Mouse (Mus musculus) liver, embryonic 14 days (tissue): ENCODE results near the gene Gm609. TPM values are rescaled to one million over a fixed set of nuclear protein-coding genes. Genes with fewer than 3 reads are reported as not detected.

ENCODE experiments used
- polyA plus RNA-seq: library from polyadenylated mRNA; depleted of rRNA; stranded (reverse); fragments of >200 nt; gene quantifications from 2 replicates; pipeline ENCODE4 v1.2.3, GENCODE M21; 2012; rRNA removed

The Gm609 gene
- polyA plus RNA-seq, result 0.01 and 0.02 TPM in 2 replicates

GRCm38 (mm10) chr16:45492927-45493326 lies at the start of gene Gm609:
Gene Gm609, minus strand, starts transcription at chr16:45492969.

GRCm38 (mm10) chr16:45535009-45535408 lies 42.2 kb upstream of the Gm609 start, which contains the start of gene Slc9c1:
Gene Slc9c1, plus strand, starts transcription at chr16:45535309.

DNA sequence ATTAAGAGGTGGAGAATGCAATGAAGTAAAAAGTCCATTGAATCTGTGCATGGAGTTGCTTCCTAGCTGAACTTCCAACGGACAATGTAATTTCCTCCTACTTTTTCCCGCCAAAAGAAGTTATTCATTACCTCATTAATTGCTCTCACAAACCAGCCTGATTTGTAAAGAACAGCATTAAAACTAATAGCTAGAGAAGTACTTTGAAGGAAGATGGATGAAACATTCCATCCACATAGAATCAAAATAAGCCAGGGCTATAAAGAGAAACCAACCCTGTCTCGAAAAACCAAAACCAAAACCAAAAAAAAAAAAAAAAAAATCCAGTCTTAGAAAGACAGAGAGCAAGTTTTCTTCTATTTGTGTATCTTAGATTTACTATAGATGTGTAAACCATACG lies 39.2 kb upstream of the Gm609 start, which contains the start of gene Gm17783:
Gene Gm17783 (minus strand): TSS at position 101 of the 400 bp plus-strand sequence.

GRCm38 (mm10) chr16:45408425-45409063 lies 84.2 kb downstream of the Gm609 start, which contains the start of gene Cd200:
Gene Cd200, minus strand, starts transcription at chr16:45409053.

Other genes with a start within 250 kb of the Gm609 start
- gene Cd200, start 83.9 kb downstream of the Gm609 start, polyA plus RNA-seq, result 0.36 and 0.40 TPM in 2 replicates
- not detected in 2 replicates for gene Gm17783, start 39.1 kb upstream of the Gm609 start, polyA plus RNA-seq
- 0.01 TPM in 1 of 2 replicates, not detected in the other for gene Slc9c1, start 42.3 kb upstream of the Gm609 start, polyA plus RNA-seq
- 0.89 and 0.92 TPM in 2 replicates for gene Gcsam, start 117.4 kb upstream of the Gm609 start, polyA plus RNA-seq
- 0.17 and 0.19 TPM in 2 replicates for gene BC016579, start 161.1 kb upstream of the Gm609 start, polyA plus RNA-seq
- 0.23 and 0.31 TPM in 2 replicates for gene Tmprss7, start 200.7 kb upstream of the Gm609 start, polyA plus RNA-seq
- 0.38 and 0.45 TPM in 2 replicates for gene Tagln3, start 231.6 kb upstream of the Gm609 start, polyA plus RNA-seq
- 9.9 and 10.7 TPM in 2 replicates for gene Abhd10, start 250.0 kb upstream of the Gm609 start, polyA plus RNA-seq